Mouse (Mus musculus) spleen, adult 10 weeks (tissue): ENCODE measurements around the gene Vps54. TPM values are rescaled to one million over a fixed set of nuclear protein-coding genes. Genes with fewer than 3 reads are reported as not detected.

Source experiments
- polyA plus RNA-seq: library from polyadenylated mRNA; stranded (reverse); fragments of 350-450 nt; fragmentation: Illumina TruSeq; extraction: RNeasy Lipid Tissue Mini Kit (QIAGEN cat#74804); gene quantifications from one replicate; pipeline ENCODE4 v1.2.3, GENCODE M21; 2015; ENCODE audit warnings: low replicate concordance; ENCODE audit not compliant: insufficient read depth

The Vps54 gene
- polyA plus RNA-seq = 91.3 TPM

DNA sequence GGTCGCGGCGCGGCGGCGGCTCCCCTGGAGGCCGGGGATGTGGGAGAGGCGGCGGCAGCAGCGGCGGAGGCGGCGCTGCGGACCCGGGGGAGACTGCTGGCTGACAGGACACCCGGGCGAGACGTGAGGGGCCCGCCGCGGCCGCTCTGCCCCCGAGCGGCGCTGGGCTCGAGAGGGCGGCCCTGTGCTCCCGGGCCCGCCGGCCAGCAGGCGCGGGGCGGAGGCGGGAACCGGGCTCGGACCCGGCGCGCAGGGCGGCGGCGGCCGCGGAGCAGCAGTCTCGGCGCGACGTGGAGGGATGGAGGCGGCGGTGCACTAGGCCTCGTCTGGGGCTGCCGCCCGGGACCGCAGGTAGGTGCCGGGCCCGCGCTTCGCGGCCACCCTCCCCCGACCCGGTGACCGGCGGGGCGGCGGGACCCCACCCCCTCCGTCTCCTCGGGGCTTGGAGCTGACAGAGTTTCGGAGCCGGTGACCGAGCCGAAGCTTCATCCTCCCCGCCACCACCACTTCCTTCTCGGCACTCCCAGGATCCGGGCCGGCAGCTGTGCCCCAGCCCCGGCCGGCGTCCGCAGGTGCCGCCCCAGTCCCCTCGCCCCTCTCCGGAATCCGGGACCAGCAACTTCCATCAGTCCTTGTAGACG, at the start of gene Vps54:
TSS of gene Vps54 (plus strand) at position 261 of the 641 bp plus-strand sequence.

Other genes starting within 250 kb of the Vps54 start
- gene Peli1, start 148.0 kb upstream of the Vps54 start, polyA plus RNA-seq = 96.4 TPM
- 82.9 TPM for gene Ugp2, start 131.9 kb downstream of the Vps54 start, polyA plus RNA-seq